Mouse (Mus musculus): Measurements from ENCODE around the gene Gnb1l. TPM values are rescaled to one million over a fixed set of nuclear protein-coding genes. Genes with fewer than 3 reads are reported as not detected.
"Not testable (repeated sequence)": the region's sequence is repeated elsewhere in the genome, so short reads cannot be mapped to it uniquely, and the experiment has no call there.

Gnb1l gene
- polyA plus RNA-seq, 1 experiment = 5.5 TPM

- no peak for TF ChIP-seq CTCF (IDR thresholded peaks at IDR 0.05; ENCODE audit: borderline replicate concordance, insufficient read depth, low read length)
- no peak for TF ChIP-seq POLR2A (IDR thresholded peaks at IDR 0.05; ENCODE audit: low read depth, low read length)
- Histone ChIP-seq H3K4me3 (ENCODE audit: insufficient read depth, low read length) (no peak overlapping the region), H3K27ac (ENCODE audit: insufficient read depth, low read length) (no peak overlapping the region), H3K4me1 (ENCODE audit: control insufficient read depth, insufficient read depth, low read length) (peaks cover 5% of the 10 kb centered on the region; the same call in 1 of the 2 replicates)
These were observed 3.0 kb downstream of the Gnb1l start for GRCm38 (mm10) chr16:18501531-18501930.

GRCm38 (mm10) chr16:18503566-18504342, 5.2 kb downstream of the Gnb1l start:
- peaks cover 5% of the 10 kb centered on the region; the same call in 1 of the 2 replicates for H3K4me1 ChIP-seq (ENCODE audit: control insufficient read depth, insufficient read depth, low read length)
- H3K4me3 ChIP-seq (ENCODE audit: insufficient read depth, low read length) = no peak overlapping the region
- H3K27ac ChIP-seq (ENCODE audit: insufficient read depth, low read length) = no peak overlapping the region
- no peak for TF ChIP-seq POLR2A (IDR thresholded peaks at IDR 0.05; ENCODE audit: low read depth, low read length)
- TF ChIP-seq CTCF (IDR thresholded peaks at IDR 0.05; ENCODE audit: borderline replicate concordance, insufficient read depth, low read length) = no peak

GRCm38 (mm10) chr16:18506524-18507199, 8.1 kb downstream of the Gnb1l start:
- H3K27ac ChIP-seq (ENCODE audit: insufficient read depth, low read length) = no peak overlapping the region

GRCm38 (mm10) chr16:18507200-18507549, 8.7 kb downstream of the Gnb1l start:
- Histone ChIP-seq H3K4me1 (ENCODE audit: control insufficient read depth, insufficient read depth, low read length) (no peaks in the 10 kb centered on the region), H3K27ac (ENCODE audit: insufficient read depth, low read length) (no peak overlapping the region), H3K4me3 (ENCODE audit: insufficient read depth, low read length) (no peak overlapping the region)
- TF ChIP-seq POLR2A (IDR thresholded peaks at IDR 0.05; ENCODE audit: low read depth, low read length) (no peak), CTCF (IDR thresholded peaks at IDR 0.05; ENCODE audit: borderline replicate concordance, insufficient read depth, low read length) (no peak)

More at GRCm38 (mm10) chr16:18506524-18507199, 8.1 kb downstream of the Gnb1l start:
- TF ChIP-seq CTCF (IDR thresholded peaks at IDR 0.05; ENCODE audit: borderline replicate concordance, insufficient read depth, low read length) (no peak), POLR2A (IDR thresholded peaks at IDR 0.05; ENCODE audit: low read depth, low read length) (no peak)
- no peak overlapping the region for H3K4me3 ChIP-seq (ENCODE audit: insufficient read depth, low read length)
- no peaks in the 10 kb centered on the region for H3K4me1 ChIP-seq (ENCODE audit: control insufficient read depth, insufficient read depth, low read length)

- TF ChIP-seq POLR2A (IDR thresholded peaks at IDR 0.05; ENCODE audit: low read depth, low read length) (no peak), CTCF (IDR thresholded peaks at IDR 0.05; ENCODE audit: borderline replicate concordance, insufficient read depth, low read length) (no peak)
- H3K27ac ChIP-seq (ENCODE audit: insufficient read depth, low read length) = no peak overlapping the region
- no peak overlapping the region for H3K4me3 ChIP-seq (ENCODE audit: insufficient read depth, low read length)
- H3K4me1 ChIP-seq (ENCODE audit: control insufficient read depth, insufficient read depth, low read length) = no peaks in the 10 kb centered on the region
These were observed 13.2 kb downstream of the Gnb1l start for GRCm38 (mm10) chr16:18511741-18512140.

GRCm38 (mm10) chr16:18513508-18513907, 15.0 kb downstream of the Gnb1l start:
- H3K4me1 ChIP-seq (ENCODE audit: control insufficient read depth, insufficient read depth, low read length) = no peaks in the 10 kb centered on the region
- no peak for TF ChIP-seq POLR2A (IDR thresholded peaks at IDR 0.05; ENCODE audit: low read depth, low read length)
- H3K27ac ChIP-seq (ENCODE audit: insufficient read depth, low read length) = no peak overlapping the region
- no peak overlapping the region for H3K4me3 ChIP-seq (ENCODE audit: insufficient read depth, low read length)

GRCm38 (mm10) chr16:18518091-18518490, 19.6 kb downstream of the Gnb1l start:
- H3K4me1 ChIP-seq (ENCODE audit: control insufficient read depth, insufficient read depth, low read length) = no peaks in the 10 kb centered on the region
- no peak for TF ChIP-seq CTCF (IDR thresholded peaks at IDR 0.05; ENCODE audit: borderline replicate concordance, insufficient read depth, low read length)
- no peak for TF ChIP-seq POLR2A (IDR thresholded peaks at IDR 0.05; ENCODE audit: low read depth, low read length)
- H3K4me3 ChIP-seq (ENCODE audit: insufficient read depth, low read length) = no peak overlapping the region
- no peak overlapping the region for H3K27ac ChIP-seq (ENCODE audit: insufficient read depth, low read length)

GRCm38 (mm10) chr16:18523563-18524245, 25.2 kb downstream of the Gnb1l start:
- H3K4me1 ChIP-seq (ENCODE audit: control insufficient read depth, insufficient read depth, low read length) = no peaks in the 10 kb centered on the region
- no peak for TF ChIP-seq CTCF (IDR thresholded peaks at IDR 0.05; ENCODE audit: borderline replicate concordance, insufficient read depth, low read length)
- no peak for TF ChIP-seq POLR2A (IDR thresholded peaks at IDR 0.05; ENCODE audit: low read depth, low read length)

GRCm38 (mm10) chr16:18528656-18529055, 30.1 kb downstream of the Gnb1l start:
- H3K4me1 ChIP-seq (ENCODE audit: control insufficient read depth, insufficient read depth, low read length) = no peaks in the 10 kb centered on the region
- no peak overlapping the region for H3K27ac ChIP-seq (ENCODE audit: insufficient read depth, low read length)
- TF ChIP-seq POLR2A (IDR thresholded peaks at IDR 0.05; ENCODE audit: low read depth, low read length) (no peak), CTCF (IDR thresholded peaks at IDR 0.05; ENCODE audit: borderline replicate concordance, insufficient read depth, low read length) (no peak)
- no peak overlapping the region for H3K4me3 ChIP-seq (ENCODE audit: insufficient read depth, low read length)

More at GRCm38 (mm10) chr16:18523563-18524245, 25.2 kb downstream of the Gnb1l start:
- no peak overlapping the region for H3K4me3 ChIP-seq (ENCODE audit: insufficient read depth, low read length)
- no peak overlapping the region for H3K27ac ChIP-seq (ENCODE audit: insufficient read depth, low read length)

- not testable (repeated sequence) for H3K27ac ChIP-seq (ENCODE audit: insufficient read depth, low read length); H3K4me1 ChIP-seq (ENCODE audit: control insufficient read depth, insufficient read depth, low read length); H3K4me3 ChIP-seq (ENCODE audit: insufficient read depth, low read length)
These were observed 34.5 kb downstream of the Gnb1l start for GRCm38 (mm10) chr16:18533061-18533460.
